Mouse (Mus musculus): ENCODE results near the gene Casq2. TPM values are rescaled to one million over a fixed set of nuclear protein-coding genes. Genes with fewer than 3 reads are reported as not detected.

Gene Casq2
- total RNA-seq, 1 experiment: 0.54 TPM

GRCm38 (mm10) chr3:102181191-102181590 is 95.0 kb downstream of the Casq2 start:
- DNase-seq (ENCODE audit: low read depth, low spot score): no peak

GRCm38 (mm10) chr3:102182601-102183000 is 96.4 kb downstream of the Casq2 start:
- Histone ChIP-seq H3K9ac (ENCODE audit: insufficient read depth, low read depth, low read length, poor library complexity, severe bottlenecking) (no peak overlapping the region), H3K9me3 (ENCODE audit: control insufficient read depth, insufficient read depth, low read depth, low read length) (no peaks in the 10 kb centered on the region), H3K4me1 (ENCODE audit: control insufficient read depth in 2 of 2, insufficient read depth in 2 of 2, low read length in 2 of 2, poor library complexity in 1 of 2) (peaks cover 4 to 9% of the 10 kb centered on the region in 2 experiments; a peak in 3 of 4 replicates), H3K36me3 (ENCODE audit: control insufficient read depth, insufficient read depth, low read length, poor library complexity, severe bottlenecking) (peaks cover 17% of the 10 kb centered on the region; the same call in 1 of the 2 replicates), H3K27ac (ENCODE audit: insufficient read depth, low read depth, low read length, poor library complexity, severe bottlenecking) (no peak overlapping the region), H3K4me3 (ENCODE audit: insufficient read depth in 1 of 2, low read depth in 1 of 2, low read length in 2 of 2, poor library complexity in 1 of 2, severe bottlenecking in 1 of 2) (no peak overlapping the region)
- in situ Hi-C loops (cut with MboI; ENCODE audit: low sequenced_read_pairs in 2 of 2, unreplicated experiment in 2 of 2): no loop called here
- no peak for DNase-seq (ENCODE audit: low read depth, low spot score)
- TF ChIP-seq ZC3H11A (IDR thresholded peaks at IDR 0.05; ENCODE audit: borderline replicate concordance, low read depth, low read length): no peak
- TF ChIP-seq CHD2 (IDR thresholded peaks at IDR 0.05; ENCODE audit: low read depth, low read length): no peak
- TF ChIP-seq MAFK (IDR thresholded peaks at IDR 0.05; ENCODE audit: insufficient read depth, low read depth, low read length): no peak
- TF ChIP-seq ZNF384 (IDR thresholded peaks at IDR 0.05; ENCODE audit: low read depth, low read length): no peak
- TF ChIP-seq HCFC1 (IDR thresholded peaks at IDR 0.05; ENCODE audit: borderline replicate concordance, insufficient read depth, low read length): no peak

More at GRCm38 (mm10) chr3:102181191-102181590, 95.0 kb downstream of the Casq2 start:
- in situ Hi-C loops (cut with MboI; ENCODE audit: low sequenced_read_pairs in 2 of 2, unreplicated experiment in 2 of 2): no loop called here
- TF ChIP-seq ZNF384 (IDR thresholded peaks at IDR 0.05; ENCODE audit: low read depth, low read length) (no peak), HCFC1 (IDR thresholded peaks at IDR 0.05; ENCODE audit: borderline replicate concordance, insufficient read depth, low read length) (no peak), MAFK (IDR thresholded peaks at IDR 0.05; ENCODE audit: insufficient read depth, low read depth, low read length) (no peak), CHD2 (IDR thresholded peaks at IDR 0.05; ENCODE audit: low read depth, low read length) (no peak), ZC3H11A (IDR thresholded peaks at IDR 0.05; ENCODE audit: borderline replicate concordance, low read depth, low read length) (no peak)
- no peak overlapping the region for H3K27ac ChIP-seq (ENCODE audit: insufficient read depth, low read depth, low read length, poor library complexity, severe bottlenecking)
- H3K9ac ChIP-seq (ENCODE audit: insufficient read depth, low read depth, low read length, poor library complexity, severe bottlenecking): no peak overlapping the region
- H3K9me3 ChIP-seq (ENCODE audit: control insufficient read depth, insufficient read depth, low read depth, low read length): no peaks in the 10 kb centered on the region
- no peak overlapping the region for H3K4me3 ChIP-seq (ENCODE audit: insufficient read depth in 1 of 2, low read depth in 1 of 2, low read length in 2 of 2, poor library complexity in 1 of 2, severe bottlenecking in 1 of 2)
- H3K4me1 ChIP-seq (ENCODE audit: control insufficient read depth in 2 of 2, insufficient read depth in 2 of 2, low read length in 2 of 2, poor library complexity in 1 of 2): peaks cover 4 to 9% of the 10 kb centered on the region in 2 experiments; a peak in 3 of 4 replicates
- peaks cover 15% of the 10 kb centered on the region; the same call in 1 of the 2 replicates for H3K36me3 ChIP-seq (ENCODE audit: control insufficient read depth, insufficient read depth, low read length, poor library complexity, severe bottlenecking)

GRCm38 (mm10) chr3:102184721-102185120 is 98.5 kb downstream of the Casq2 start:
- H3K4me3 ChIP-seq (ENCODE audit: insufficient read depth in 1 of 2, low read depth in 1 of 2, low read length in 2 of 2, poor library complexity in 1 of 2, severe bottlenecking in 1 of 2): no peak overlapping the region
- TF ChIP-seq ZNF384 (IDR thresholded peaks at IDR 0.05; ENCODE audit: low read depth, low read length) (no peak), ZC3H11A (IDR thresholded peaks at IDR 0.05; ENCODE audit: borderline replicate concordance, low read depth, low read length) (no peak), HCFC1 (IDR thresholded peaks at IDR 0.05; ENCODE audit: borderline replicate concordance, insufficient read depth, low read length) (no peak)
- H3K27ac ChIP-seq (ENCODE audit: insufficient read depth, low read depth, low read length, poor library complexity, severe bottlenecking): no peak overlapping the region
- in situ Hi-C loops (cut with MboI; ENCODE audit: low sequenced_read_pairs in 2 of 2, unreplicated experiment in 2 of 2): no loop called here
- H3K36me3 ChIP-seq (ENCODE audit: control insufficient read depth, insufficient read depth, low read length, poor library complexity, severe bottlenecking): peaks cover 25% of the 10 kb centered on the region; the same call in 1 of the 2 replicates
- H3K9me3 ChIP-seq (ENCODE audit: control insufficient read depth, insufficient read depth, low read depth, low read length): no peaks in the 10 kb centered on the region
- DNase-seq (ENCODE audit: low read depth, low spot score): no peak
- H3K9ac ChIP-seq (ENCODE audit: insufficient read depth, low read depth, low read length, poor library complexity, severe bottlenecking): no peak overlapping the region
- peaks cover 4 to 10% of the 10 kb centered on the region in 2 experiments; a peak in 3 of 4 replicates for H3K4me1 ChIP-seq (ENCODE audit: control insufficient read depth in 2 of 2, insufficient read depth in 2 of 2, low read length in 2 of 2, poor library complexity in 1 of 2)

- Histone ChIP-seq H3K4me1 (ENCODE audit: control insufficient read depth in 2 of 2, insufficient read depth in 2 of 2, low read length in 2 of 2, poor library complexity in 1 of 2) (peaks cover 4 to 13% of the 10 kb centered on the region in 2 experiments; a peak in 3 of 4 replicates), H3K9ac (ENCODE audit: insufficient read depth, low read depth, low read length, poor library complexity, severe bottlenecking) (no peak overlapping the region), H3K36me3 (ENCODE audit: control insufficient read depth, insufficient read depth, low read length, poor library complexity, severe bottlenecking) (peaks cover 28% of the 10 kb centered on the region), H3K9me3 (ENCODE audit: control insufficient read depth, insufficient read depth, low read depth, low read length) (no peaks in the 10 kb centered on the region), H3K4me3 (ENCODE audit: insufficient read depth in 1 of 2, low read depth in 1 of 2, low read length in 2 of 2, poor library complexity in 1 of 2, severe bottlenecking in 1 of 2) (no peak overlapping the region), H3K27ac (ENCODE audit: insufficient read depth, low read depth, low read length, poor library complexity, severe bottlenecking) (no peak overlapping the region)
- TF ChIP-seq HCFC1 (IDR thresholded peaks at IDR 0.05; ENCODE audit: borderline replicate concordance, insufficient read depth, low read length): no peak
- no peak for TF ChIP-seq ZC3H11A (IDR thresholded peaks at IDR 0.05; ENCODE audit: borderline replicate concordance, low read depth, low read length)
- no peak for TF ChIP-seq MAFK (IDR thresholded peaks at IDR 0.05; ENCODE audit: insufficient read depth, low read depth, low read length)
- TF ChIP-seq ZNF384 (IDR thresholded peaks at IDR 0.05; ENCODE audit: low read depth, low read length): no peak
- TF ChIP-seq CHD2 (IDR thresholded peaks at IDR 0.05; ENCODE audit: low read depth, low read length): no peak
- no peak for DNase-seq (ENCODE audit: low read depth, low spot score)
- in situ Hi-C loops (cut with MboI; ENCODE audit: low sequenced_read_pairs in 2 of 2, unreplicated experiment in 2 of 2): no loop called here
Measured at GRCm38 (mm10) chr3:102187401-102187800, 101.2 kb downstream of the Casq2 start.
